Mouse (Mus musculus): ENCODE data around the gene Gpam. TPM values are rescaled to one million over a fixed set of nuclear protein-coding genes. Genes with fewer than 3 reads are reported as not detected.
A peak's percentile ranks its signal among the peaks of the same experiment; 100 is the strongest.

Gene Gpam
- total RNA-seq, 4 experiments from 2014 or later = 42.7 to 58.3 (median 51.8) TPM

GRCm38 (mm10) chr19:55103081-55103830 lies 23.8 kb downstream of the Gpam start:
- DNase-seq (ENCODE audit: low spot score in 2 of 2) = peak in 1 of 2 experiments; percentile 68

GRCm38 (mm10) chr19:55101659-55102058 lies 25.4 kb downstream of the Gpam start:
- DNase-seq (ENCODE audit: low spot score in 2 of 2) = no peak

- no peak for DNase-seq (ENCODE audit: low spot score in 2 of 2)
Observed at GRCm38 (mm10) chr19:55100227-55101140, 26.6 kb downstream of the Gpam start.

GRCm38 (mm10) chr19:55099184-55100160 lies 27.6 kb downstream of the Gpam start:
- DNase-seq (ENCODE audit: low spot score in 2 of 2) = peak; percentile 71 to 78

- peak; percentile 34 to 55 for DNase-seq (ENCODE audit: low spot score in 2 of 2)
Observed at GRCm38 (mm10) chr19:55098409-55099183, 28.4 kb downstream of the Gpam start.

GRCm38 (mm10) chr19:55097396-55097967 lies 29.6 kb downstream of the Gpam start:
- no peak for DNase-seq (ENCODE audit: low spot score in 2 of 2)

- no peak for DNase-seq (ENCODE audit: low spot score in 2 of 2)
Observed at GRCm38 (mm10) chr19:55096666-55097065, 30.4 kb downstream of the Gpam start.

GRCm38 (mm10) chr19:55095547-55095946 lies 31.5 kb downstream of the Gpam start:
- no peak for DNase-seq (ENCODE audit: low spot score in 2 of 2)

- DNase-seq (ENCODE audit: low spot score in 2 of 2) = peak in 1 of 2 experiments; percentile 68
Observed at GRCm38 (mm10) chr19:55091602-55092413, 35.2 kb downstream of the Gpam start.

GRCm38 (mm10) chr19:55090885-55091284 lies 36.2 kb downstream of the Gpam start:
- DNase-seq (ENCODE audit: low spot score in 2 of 2) = no peak

GRCm38 (mm10) chr19:55090142-55090541 lies 36.9 kb downstream of the Gpam start:
- DNase-seq (ENCODE audit: low spot score in 2 of 2) = no peak

- DNase-seq (ENCODE audit: low spot score in 2 of 2) = no peak
Observed at GRCm38 (mm10) chr19:55087776-55088175, 39.3 kb downstream of the Gpam start.

- DNase-seq (ENCODE audit: low spot score in 2 of 2) = no peak
Observed at GRCm38 (mm10) chr19:55085857-55086185, 41.2 kb downstream of the Gpam start.

- DNase-seq (ENCODE audit: low spot score in 2 of 2) = no peak
Observed at GRCm38 (mm10) chr19:55084971-55085856, 41.8 kb downstream of the Gpam start.

GRCm38 (mm10) chr19:55076822-55077221 lies 50.2 kb downstream of the Gpam start:
- peak in 1 of 2 experiments; percentile 46 for DNase-seq (ENCODE audit: low spot score in 2 of 2)

- DNase-seq (ENCODE audit: low spot score in 2 of 2) = no peak
Observed at GRCm38 (mm10) chr19:55073004-55073403, 54.0 kb downstream of the Gpam start.

- peak in 1 of 2 experiments; percentile 66 for DNase-seq (ENCODE audit: low spot score in 2 of 2)
Observed at GRCm38 (mm10) chr19:55069054-55069453, 58.0 kb downstream of the Gpam start.

GRCm38 (mm10) chr19:55063272-55063671 lies 63.8 kb downstream of the Gpam start:
- DNase-seq (ENCODE audit: low spot score in 2 of 2) = no peak
